In genomic region chr15:78520112-78520715, GRCm38 (mm10) we compare ENCODE assay signal across 12 mouse cellular contexts. TPM values are rescaled to one million over a fixed set of nuclear protein-coding genes. Genes with fewer than 3 reads are reported as not detected.
A peak's percentile ranks its signal among the peaks of the same experiment; 100 is the strongest.
DNase-seq lines count a peak whose midpoint lies in the region; ATAC-seq lines count a peak whose summit lies in the region.
"Had no signal": no experiment of that assay in that cellular context is flagged by ENCODE, and none has a peak within 500 bp of the region (broad histone marks: within the 10 kb centered on the region; RNA-seq: fewer than 3 reads in every experiment).

No protein-coding gene starts in this region.

- no peaks in the 10 kb centered on the region for H3K36me3 ChIP-seq in hindbrain, embryonic 10.5 days
- no peaks in the 10 kb centered on the region for H3K36me3 ChIP-seq in hindbrain, embryonic 12.5 days
- no peaks in the 10 kb centered on the region for H3K36me3 ChIP-seq in intestine, embryonic 16.5 days (ENCODE audit: control insufficient read depth, insufficient read depth, low read length)

- H3K9me3 ChIP-seq in hindbrain, embryonic 10.5 days, result no peaks in the 10 kb centered on the region
- H3K9me3 ChIP-seq in hindbrain, embryonic 12.5 days (replicated peaks), result no peaks in the 10 kb centered on the region
- no peaks in the 10 kb centered on the region for H3K9me3 ChIP-seq in intestine, embryonic 16.5 days (ENCODE audit: control insufficient read depth, low read length)

- H3K4me3 ChIP-seq in hindbrain, embryonic 10.5 days, result no peak overlapping the region
- H3K4me3 ChIP-seq in hindbrain, embryonic 12.5 days, result no peak overlapping the region
- no peak overlapping the region for H3K4me3 ChIP-seq in intestine, embryonic 16.5 days (ENCODE audit: low read length)

- H3K9ac ChIP-seq in hindbrain, embryonic 12.5 days, result no peak overlapping the region
- H3K9ac ChIP-seq in intestine, embryonic 16.5 days (ENCODE audit: low read depth, low read length), result no peak overlapping the region

- 0 out of 2 replicates have a peak overlapping the region, but pooled peaks have one; percentile 23 for H3K27ac ChIP-seq in hindbrain, embryonic 10.5 days
- no peak overlapping the region for H3K27ac ChIP-seq in hindbrain, embryonic 12.5 days
- no peak overlapping the region for H3K27ac ChIP-seq in intestine, embryonic 16.5 days (ENCODE audit: low read length)
- H3K27ac ChIP-seq: kidney, postnatal 0 days had no signal

- H3K4me1 ChIP-seq in hindbrain, embryonic 10.5 days (replicated peaks), result peaks cover 55% of the 10 kb centered on the region
- peaks cover 6% of the 10 kb centered on the region for H3K4me1 ChIP-seq in hindbrain, embryonic 12.5 days
- H3K4me1 ChIP-seq in intestine, embryonic 16.5 days (ENCODE audit: control insufficient read depth, insufficient read depth, low read length), result no peaks in the 10 kb centered on the region

- 76% methylated on average over 13 of the region's 13 CpGs for WGBS in hindbrain, embryonic 10.5 days
- 72% methylated on average over 13 of the region's 13 CpGs for WGBS in hindbrain, embryonic 12.5 days
- WGBS in intestine, embryonic 16.5 days, result 64% methylated on average over 13 of the region's 13 CpGs

- ATAC-seq in hindbrain, embryonic 12.5 days (ENCODE audit: low FRiP score), result no peak
- ATAC-seq in intestine, embryonic 16.5 days, result no peak

- H3K27me3 ChIP-seq in hindbrain, embryonic 10.5 days (ENCODE audit: insufficient read depth, poor library complexity, severe bottlenecking), result no peaks in the 10 kb centered on the region
- 0 out of 2 replicates have a peak, but pooled peaks cover 2% of the 10 kb centered on the region for H3K27me3 ChIP-seq in hindbrain, embryonic 12.5 days
- H3K27me3 ChIP-seq in intestine, embryonic 16.5 days (replicated peaks; ENCODE audit: control insufficient read depth, insufficient read depth, low read length), result no peaks in the 10 kb centered on the region

- H3K4me2 ChIP-seq in hindbrain, embryonic 12.5 days (replicated peaks), result no peak overlapping the region
- H3K4me2 ChIP-seq in intestine, embryonic 16.5 days (ENCODE audit: low read depth, low read length), result no peak overlapping the region

- no peak for DNase-seq in hindbrain, embryonic 10.5 days (ENCODE audit: low spot score)
- DNase-seq in MEL-GATA-1-ER (ENCODE audit: extremely low read depth, low read depth), result peak; percentile 60
- DNase-seq in heart, adult 18-20 months, result peak; percentile 78 to 93
- DNase-seq in kidney, postnatal 10 days, result peak; percentile 45
- DNase-seq in cerebellum, adult 11-12 months, result no peak
- no peak for DNase-seq in layer of hippocampus, postnatal 10 days (ENCODE audit: low spot score in 2 of 2)
- DNase-seq: cerebellum, adult 8-10 months; thymus, adult 18-20 months had no signal

RNA-seq across cellular contexts. Expression of gene C1qtnf6, which starts 11.0 kb away (rescaled TPM):
- 9.8 and 9.9 TPM in 2 replicates for polyA plus RNA-seq in hindbrain, embryonic 10.5 days (2016; fragmentation: Nextera tagmentation; extraction: Ambion mirVana)
- 11.6 and 13.0 TPM in 2 replicates for polyA plus RNA-seq in hindbrain, embryonic 12.5 days (2016; fragmentation: Nextera tagmentation; extraction: Ambion mirVana)
- total RNA-seq in heart, adult 18-20 months (2021), result 1 to 10 TPM; 7.8 to 7.9 TPM
- total RNA-seq in layer of hippocampus, postnatal 10 days (2021), result 10 to 100 TPM; 17.4 to 19.4 TPM
- 24.0 and 25.5 TPM in 2 replicates for polyA plus RNA-seq in intestine, embryonic 16.5 days (2015; fragmentation: Nextera tagmentation; extraction: Ambion mirVana)

RNA-seq across cellular contexts. Expression of gene Sstr3, which starts 24.3 kb away (rescaled TPM):
- polyA plus RNA-seq in hindbrain, embryonic 10.5 days (2016; fragmentation: Nextera tagmentation; extraction: Ambion mirVana), result 0.04 and 0.22 TPM in 2 replicates
- polyA plus RNA-seq in hindbrain, embryonic 12.5 days (2016; fragmentation: Nextera tagmentation; extraction: Ambion mirVana), result 0.09 and 0.57 TPM in 2 replicates
- total RNA-seq in heart, adult 18-20 months (2021), result not detected
- 10 to 100 TPM; 15.7 to 15.8 TPM for total RNA-seq in layer of hippocampus, postnatal 10 days (2021)
- 0.23 and 0.24 TPM in 2 replicates for polyA plus RNA-seq in intestine, embryonic 16.5 days (2015; fragmentation: Nextera tagmentation; extraction: Ambion mirVana)

RNA-seq across cellular contexts. Expression of gene Il2rb, which starts 25.1 kb away (rescaled TPM):
- polyA plus RNA-seq in hindbrain, embryonic 10.5 days (2016; fragmentation: Nextera tagmentation; extraction: Ambion mirVana), result not detected in 2 replicates
- 0.07 and 0.14 TPM in 2 replicates for polyA plus RNA-seq in hindbrain, embryonic 12.5 days (2016; fragmentation: Nextera tagmentation; extraction: Ambion mirVana)
- 1 to 10 TPM in 1 of 2 experiments, under 1 TPM in 1; 0.55 to 2.4 TPM for total RNA-seq in heart, adult 18-20 months (2021)
- under 1 TPM in 1 of 2 experiments, not detected in 1; 0.11 TPM for total RNA-seq in layer of hippocampus, postnatal 10 days (2021)
- 1.8 and 2.1 TPM in 2 replicates for polyA plus RNA-seq in intestine, embryonic 16.5 days (2015; fragmentation: Nextera tagmentation; extraction: Ambion mirVana)

RNA-seq across cellular contexts. Expression of gene Tmprss6, which starts 51.8 kb away (rescaled TPM):
- not detected in 2 replicates for polyA plus RNA-seq in hindbrain, embryonic 10.5 days (2016; fragmentation: Nextera tagmentation; extraction: Ambion mirVana)
- polyA plus RNA-seq in hindbrain, embryonic 12.5 days (2016; fragmentation: Nextera tagmentation; extraction: Ambion mirVana), result 0.14 TPM in 1 of 2 replicates, not detected in the other
- not detected for total RNA-seq in heart, adult 18-20 months (2021)
- not detected for total RNA-seq in layer of hippocampus, postnatal 10 days (2021)
- polyA plus RNA-seq in intestine, embryonic 16.5 days (2015; fragmentation: Nextera tagmentation; extraction: Ambion mirVana), result 0.45 and 0.82 TPM in 2 replicates
- total RNA-seq: midbrain, postnatal 0 days had no signal

RNA-seq across cellular contexts. Expression of gene Rac2, which starts 52.4 kb away (rescaled TPM):
- 7.8 and 8.1 TPM in 2 replicates for polyA plus RNA-seq in hindbrain, embryonic 10.5 days (2016; fragmentation: Nextera tagmentation; extraction: Ambion mirVana)
- 4.9 and 5.7 TPM in 2 replicates for polyA plus RNA-seq in hindbrain, embryonic 12.5 days (2016; fragmentation: Nextera tagmentation; extraction: Ambion mirVana)
- total RNA-seq in heart, adult 18-20 months (2021), result 10 to 100 TPM in 1 of 2 experiments, 1 to 10 TPM in 1; 2.2 to 19.1 TPM
- 1 to 10 TPM; 3.6 to 3.7 TPM for total RNA-seq in layer of hippocampus, postnatal 10 days (2021)
- 19.9 and 25.1 TPM in 2 replicates for polyA plus RNA-seq in intestine, embryonic 16.5 days (2015; fragmentation: Nextera tagmentation; extraction: Ambion mirVana)

Comparison
In these comparisons a context has a peak if more than half of its experiments do, and no peak if none do; other contexts are left out.
1. DNase-seq: peak in MEL-GATA-1-ER (single experiment), heart, adult 18-20 months (2 of 2) and kidney, postnatal 10 days (single experiment); none in hindbrain, embryonic 10.5 days (single experiment), cerebellum, adult 11-12 months (single experiment) and layer of hippocampus, postnatal 10 days (0 of 2).